Mouse (Mus musculus) spleen, postnatal 14 days (tissue): ENCODE results near the gene Whrn.

Source experiments
- DNase-seq, 2 experiments: peaks; one replicate each; pipeline ENCODE4 v3.0.0; 2021 to 2022; ENCODE audit warnings: low spot score in 2 of 2

The Whrn gene

DNA sequence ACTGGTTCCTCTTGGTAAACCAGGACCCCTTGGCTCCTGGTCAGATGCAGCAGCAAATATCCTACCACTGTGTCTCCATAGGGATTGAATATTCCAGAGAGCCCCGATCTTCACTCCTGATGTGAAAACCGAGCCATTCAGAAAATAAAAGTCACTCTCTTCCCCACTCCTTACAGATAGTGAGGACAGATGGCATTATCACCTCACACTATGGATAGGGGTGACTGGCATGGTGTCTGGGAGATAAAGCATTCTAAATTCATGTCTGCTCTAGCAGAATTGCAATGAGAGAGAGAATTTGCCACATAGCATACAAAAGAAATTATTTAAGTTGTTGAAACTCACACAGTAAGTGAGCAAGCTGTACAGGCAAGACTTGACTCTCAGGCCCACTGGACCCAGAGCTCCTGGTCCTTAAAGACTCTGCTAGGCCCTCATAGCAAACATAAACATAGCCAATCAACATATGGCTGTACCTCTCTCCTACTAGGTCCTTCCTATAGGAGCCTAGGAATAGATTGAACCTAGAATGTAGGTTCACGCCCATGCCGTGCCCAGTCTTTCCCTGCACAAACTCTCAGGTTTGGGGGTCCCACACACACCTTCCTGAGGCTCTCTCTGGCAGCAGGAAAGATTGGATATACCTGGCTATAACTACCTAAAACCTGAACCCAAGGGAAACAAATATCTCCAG is 113.0 kb downstream of the Whrn start:
- DNase-seq = no peak

DNA sequence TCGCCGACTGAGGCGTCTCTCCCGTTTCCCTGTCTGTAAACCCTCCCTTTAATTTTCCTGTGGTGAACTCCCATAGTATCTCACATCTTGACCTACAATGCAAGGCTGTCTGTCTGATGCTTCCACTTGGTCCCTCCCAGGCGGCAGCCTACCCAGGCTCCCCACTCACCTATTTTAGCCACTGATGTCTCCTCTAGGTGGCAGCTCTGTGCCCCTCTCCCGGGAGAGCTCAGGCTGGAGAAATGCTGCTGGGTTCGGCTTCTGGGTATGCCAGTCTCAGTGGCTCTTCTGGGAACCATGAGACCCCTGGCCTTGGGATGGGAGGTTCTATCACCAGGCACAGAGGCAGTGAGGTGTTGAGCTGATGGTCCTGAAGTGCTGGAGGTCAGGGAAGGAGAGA is 118.3 kb downstream of the Whrn start:
- no peak for DNase-seq

DNA sequence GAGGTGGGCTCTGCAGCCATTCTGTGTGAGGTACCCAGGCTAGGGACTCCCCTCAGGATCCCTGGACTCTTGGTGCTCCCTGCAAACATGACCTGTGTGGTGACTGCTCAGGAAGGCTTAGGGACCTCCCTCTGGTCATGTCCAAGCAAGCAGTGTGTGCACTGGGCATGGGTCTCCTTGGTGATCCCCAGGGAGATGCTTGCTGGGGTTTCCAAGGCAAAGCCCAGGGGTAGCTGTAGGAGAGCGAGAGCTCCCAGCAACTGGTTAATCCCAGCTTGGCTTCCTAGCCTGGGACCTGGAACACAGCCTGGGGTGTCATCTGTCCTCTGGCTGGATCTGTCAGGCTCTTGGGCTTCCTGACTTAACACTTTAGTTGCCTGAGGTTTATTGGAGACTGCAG is 120.4 kb downstream of the Whrn start:
- DNase-seq = no peak

DNA sequence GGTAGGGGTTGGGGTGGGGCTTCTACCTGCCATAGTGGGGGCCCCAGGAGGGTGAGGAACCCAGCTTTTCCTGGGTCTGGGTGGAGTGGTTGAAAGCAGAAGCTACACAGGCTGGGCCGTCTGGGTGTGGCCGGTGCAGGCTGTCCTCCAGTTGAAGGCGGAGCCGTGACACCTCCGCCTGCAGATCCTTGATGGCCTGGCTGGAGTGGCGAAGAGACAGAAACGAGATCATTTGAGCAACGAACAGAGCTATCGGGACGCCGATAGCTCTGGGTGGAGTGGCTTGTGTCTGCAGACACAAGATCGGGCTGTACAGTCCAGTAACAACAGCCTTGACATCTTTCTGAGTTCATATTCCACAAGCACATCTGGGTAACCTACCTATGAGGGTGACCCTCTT is 121.5 kb downstream of the Whrn start:
- peak; percentile 46 to 55 for DNase-seq

DNA sequence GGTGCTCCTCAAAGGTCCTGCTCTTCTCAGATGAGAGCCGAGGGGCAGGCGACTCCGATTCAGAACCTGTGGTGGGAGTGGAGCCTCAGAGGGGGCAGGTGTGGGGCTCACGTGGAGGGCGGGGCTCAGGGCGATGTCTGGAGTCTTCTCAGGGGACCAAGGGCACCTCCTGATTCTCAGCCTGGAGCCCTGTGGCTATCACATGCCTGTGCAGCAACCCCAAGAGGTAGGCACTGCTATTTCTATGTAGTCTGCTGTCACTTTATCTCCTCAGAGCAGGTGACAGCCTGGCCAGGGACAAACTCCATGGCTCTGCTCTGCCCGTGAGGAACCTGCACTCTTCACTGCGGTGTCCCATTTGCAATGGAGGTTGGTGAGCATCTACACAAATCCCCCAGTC is 122.4 kb downstream of the Whrn start:
- no peak for DNase-seq

DNA sequence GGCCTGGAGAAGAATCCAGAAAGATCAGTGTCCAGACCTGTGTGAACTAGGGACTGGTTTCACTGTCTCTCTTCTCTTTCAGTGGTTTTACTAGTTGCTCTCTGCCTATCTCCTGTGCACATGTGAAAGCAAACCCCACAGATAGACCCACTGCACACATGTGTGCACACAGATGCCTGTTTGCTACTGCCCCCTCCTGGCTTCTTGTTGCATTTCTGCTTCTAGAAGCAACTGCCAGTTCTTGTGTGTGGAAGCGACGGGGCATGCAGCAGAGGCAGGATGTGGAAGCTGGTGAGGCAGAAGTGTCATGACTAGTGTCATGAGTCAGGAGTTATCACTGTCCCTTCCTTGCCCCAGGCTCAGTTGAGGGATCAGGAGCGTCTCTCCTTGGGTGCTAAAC is 123.9 kb downstream of the Whrn start:
- peak in 1 of 2 experiments; percentile 70 for DNase-seq

DNA sequence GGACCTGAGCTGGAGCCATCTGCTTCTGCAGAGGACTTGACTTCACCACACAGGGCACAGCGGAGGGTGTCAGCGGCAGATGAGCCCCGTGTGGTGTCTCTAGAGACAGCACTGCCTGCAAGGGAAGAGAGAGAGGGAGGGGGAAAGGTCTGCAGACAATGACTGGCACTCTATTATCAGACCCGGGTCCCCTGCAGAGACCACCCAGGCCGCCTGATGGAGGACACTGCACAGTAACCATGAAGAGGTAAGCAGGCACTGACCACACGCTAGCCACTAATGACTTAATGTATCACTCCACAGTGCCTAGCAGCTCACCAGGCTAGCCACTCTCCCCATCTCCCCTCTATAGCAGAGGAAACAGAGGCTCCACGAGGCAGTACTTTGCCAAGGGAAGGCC is 124.9 kb downstream of the Whrn start:
- DNase-seq = no peak

DNA sequence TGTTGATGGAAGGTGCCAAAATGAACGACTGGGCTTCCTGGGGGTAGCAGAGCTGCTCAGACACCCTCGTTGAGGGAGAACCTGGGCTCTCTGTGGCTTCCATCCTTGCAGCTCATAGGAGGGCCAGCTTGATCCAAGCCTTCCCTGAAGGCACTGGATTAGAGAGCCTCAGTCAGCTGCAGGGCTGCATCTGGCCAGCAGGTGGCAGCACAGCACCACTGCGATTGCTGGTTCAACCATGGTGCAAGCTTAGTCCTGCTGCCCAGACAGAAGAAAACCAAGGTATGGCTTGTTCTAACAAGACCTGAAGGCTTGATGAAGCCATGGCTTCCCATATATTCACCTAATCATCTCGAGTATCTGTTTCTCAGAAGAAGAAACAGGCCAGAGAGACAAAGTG is 127.2 kb downstream of the Whrn start:
- DNase-seq = peak; percentile 78 to 90
